Mouse (Mus musculus) intestine, embryonic 14.5 days (tissue): ENCODE measurements around the gene Abi2. TPM values are rescaled to one million over a fixed set of nuclear protein-coding genes. Genes with fewer than 3 reads are reported as not detected.

Experiments
- ATAC-seq: fragments of 200-750 bp; cut with Nextera tagmentation; replicated peaks from 2 replicates; pipeline ENCODE4 v1.8.0; 2017; ENCODE audit warnings: low read depth, moderate number of reproducible peaks, moderate TSS enrichment, moderate library complexity; ENCODE audit not compliant: low FRiP score, low TSS enrichment
- DNase-seq: peaks from one replicate; pipeline ENCODE4 v3.0.0-alpha.2; 2018; ENCODE audit warnings: low spot score
- H3K27ac ChIP-seq: fragments of 300-500 bp; sonication (generic); 2 replicates; pipeline ENCODE4 v1.5.1; 2014; ENCODE audit warnings: low read depth, mild to moderate bottlenecking, control low read depth
- H3K27me3 ChIP-seq: fragments of 300-500 bp; sonication (generic); replicated peaks from 2 replicates; pipeline ENCODE4 v1.6.1; 2014; ENCODE audit warnings: low read length, control low read depth; ENCODE audit not compliant: control insufficient read depth, insufficient read depth
- H3K36me3 ChIP-seq: fragments of 300-500 bp; sonication (generic); 2 replicates; pipeline ENCODE4 v1.6.1; 2014; ENCODE audit warnings: low read length, control low read depth; ENCODE audit not compliant: control insufficient read depth, insufficient read depth
- H3K4me1 ChIP-seq: fragments of 300-500 bp; sonication (generic); replicated peaks from 2 replicates; pipeline ENCODE4 v1.6.1; 2014; ENCODE audit warnings: low read length, control low read depth, mixed read lengths; ENCODE audit not compliant: control insufficient read depth, insufficient read depth
- H3K4me2 ChIP-seq: fragments of 300-500 bp; sonication (generic); 2 replicates; pipeline ENCODE4 v1.6.1; 2014; ENCODE audit warnings: low read length
- H3K4me3 ChIP-seq: fragments of 300-500 bp; sonication (generic); 2 replicates; pipeline ENCODE4 v1.5.1; 2014; ENCODE audit warnings: low read depth, low read length, control low read depth, mixed read lengths
- H3K9ac ChIP-seq: fragments of 300-500 bp; sonication (generic); 2 replicates; pipeline ENCODE4 v1.6.1; 2014; ENCODE audit warnings: mild to moderate bottlenecking, low read length
- H3K9me3 ChIP-seq: fragments of 300-500 bp; sonication (generic); 2 replicates; pipeline ENCODE4 v1.6.1; 2016; ENCODE audit warnings: low read length, control low read depth; ENCODE audit not compliant: control insufficient read depth
- WGBS: fragments of 180-500 bp; shearing (Covaris S2); extraction: QIAGEN DNeasy Blood & Tissue Kit; methylation state at CpG from one replicate; pipeline ENCODE4 v1.1.7; 2014; 5-methylcytosine and 5-hydroxymethylcytosine counted together
- polyA plus RNA-seq: library from polyadenylated mRNA; unstranded; fragments of >200 nt; fragmentation: Nextera tagmentation; extraction: Ambion mirVana; gene quantifications from 2 replicates; pipeline ENCODE4 v1.2.1, GENCODE M21; 2014

Abi2 gene
- 19.4 and 28.0 TPM in 2 replicates for polyA plus RNA-seq

DNA sequence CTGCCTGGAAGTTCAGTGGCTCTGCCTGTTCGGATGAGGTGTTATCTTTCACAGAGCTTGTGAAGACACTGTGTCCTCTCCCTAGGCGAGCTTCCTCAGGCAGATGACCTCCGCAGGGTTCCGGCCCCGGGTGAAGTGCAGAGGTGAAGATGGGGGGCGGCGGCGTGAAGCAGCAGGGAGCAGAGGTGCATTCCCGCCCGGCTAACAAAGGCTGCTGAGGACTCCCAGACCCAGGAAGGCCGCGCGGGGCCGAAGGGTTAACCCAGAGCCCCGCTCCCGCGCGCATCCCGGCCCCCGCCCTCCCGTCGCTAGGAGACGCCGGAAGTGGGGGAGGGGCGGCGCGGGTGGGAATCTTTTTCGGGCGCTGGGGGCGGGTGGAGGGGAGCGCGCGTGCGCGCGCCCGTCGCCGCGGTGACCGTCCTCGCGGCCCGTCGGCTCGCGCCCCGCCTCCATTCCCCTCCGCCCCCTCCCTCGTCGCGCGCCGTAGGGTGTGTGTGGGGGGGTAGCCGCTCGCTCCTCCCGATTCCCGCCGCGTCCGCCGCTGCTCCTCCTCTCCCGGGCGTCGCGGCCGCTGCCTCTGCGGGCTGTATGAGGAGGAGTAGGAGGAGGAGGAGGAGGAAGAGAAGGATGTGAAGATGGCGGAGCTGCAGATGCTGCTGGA, at the start of gene Abi2:
Gene Abi2, plus strand, starts transcription at position 452 of the 661 bp plus-strand sequence.
- peak; percentile 94 for ATAC-seq

DNA sequence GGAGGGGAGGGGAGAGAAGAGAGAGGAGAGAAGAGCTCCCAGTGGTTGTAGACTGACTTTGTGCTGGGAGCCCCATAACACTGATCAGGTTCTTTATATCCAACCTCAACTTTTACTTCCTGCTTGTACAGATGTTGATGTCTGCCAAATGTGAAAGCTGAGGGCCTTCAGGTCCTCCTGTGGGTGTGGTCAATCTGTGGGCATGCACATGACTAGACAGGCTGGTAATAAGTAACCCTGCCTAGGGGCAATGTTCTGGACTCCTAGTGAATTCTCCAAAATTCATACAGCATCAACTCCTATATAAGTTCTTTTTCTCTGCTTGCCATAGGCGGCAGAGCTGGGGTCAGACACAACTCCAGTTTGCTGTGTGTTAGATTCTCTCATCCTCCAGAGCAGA, 47.8 kb upstream of the Abi2 start:
- ATAC-seq, result no peak
- no peak overlapping the region for H3K27ac ChIP-seq
- H3K9ac ChIP-seq, result no peak overlapping the region
- DNase-seq, result no peak
- H3K4me2 ChIP-seq, result no peak overlapping the region
- H3K4me1 ChIP-seq, result no peaks in the 10 kb centered on the region
- H3K27me3 ChIP-seq, result no peaks in the 10 kb centered on the region
- peaks cover 20% of the 10 kb centered on the region for H3K36me3 ChIP-seq
- WGBS, result 90% methylated on average over 1 of the region's 1 CpGs
- H3K4me3 ChIP-seq, result no peak overlapping the region
- H3K9me3 ChIP-seq, result no peaks in the 10 kb centered on the region

More for the DNA sequence above, at the start of gene Abi2:
- no peaks in the 10 kb centered on the region for H3K9me3 ChIP-seq
- H3K27me3 ChIP-seq, result no peaks in the 10 kb centered on the region
- H3K27ac ChIP-seq, result peak within 1 kb of the TSS; percentile 93
- 0% methylated on average over 46 of the region's 69 CpGs for WGBS
- peaks cover 4% of the 10 kb centered on the region for H3K4me1 ChIP-seq
- peak within 1 kb of the TSS; percentile 74 for H3K4me2 ChIP-seq
- H3K36me3 ChIP-seq, result no peaks in the 10 kb centered on the region
- peak within 1 kb of the TSS; percentile 94 for H3K4me3 ChIP-seq
- H3K9ac ChIP-seq, result peak within 1 kb of the TSS; percentile 86
- DNase-seq, result peak; percentile 96

DNA sequence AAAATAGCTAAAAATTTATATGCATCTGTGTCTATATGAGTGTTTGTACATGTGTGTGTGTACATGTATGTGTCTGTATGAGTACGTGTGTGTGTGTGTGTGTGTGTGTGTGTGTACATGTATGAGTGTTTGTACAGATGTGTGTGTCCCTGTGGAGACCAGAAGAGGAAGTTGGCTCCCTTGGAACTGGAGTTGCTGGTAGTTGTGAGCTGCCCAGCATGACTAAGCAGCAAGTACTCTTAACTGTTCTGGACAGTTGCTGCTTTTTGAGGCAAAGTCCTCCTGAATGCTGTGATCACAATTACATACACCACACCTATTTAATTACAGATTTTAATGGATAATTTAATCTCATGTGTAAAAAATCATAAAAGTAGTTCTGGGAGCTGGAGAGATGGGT, 32.9 kb upstream of the Abi2 start:
- no peaks in the 10 kb centered on the region for H3K27me3 ChIP-seq
- no peaks in the 10 kb centered on the region for H3K9me3 ChIP-seq
- H3K4me3 ChIP-seq, result no peak overlapping the region
- H3K27ac ChIP-seq, result no peak overlapping the region
- ATAC-seq, result no peak
- no peak overlapping the region for H3K9ac ChIP-seq
- H3K4me1 ChIP-seq, result no peaks in the 10 kb centered on the region
- DNase-seq, result no peak
- WGBS, result 96% methylated on average over 1 of the region's 1 CpGs
- peaks cover 50% of the 10 kb centered on the region for H3K36me3 ChIP-seq
- H3K4me2 ChIP-seq, result no peak overlapping the region

DNA sequence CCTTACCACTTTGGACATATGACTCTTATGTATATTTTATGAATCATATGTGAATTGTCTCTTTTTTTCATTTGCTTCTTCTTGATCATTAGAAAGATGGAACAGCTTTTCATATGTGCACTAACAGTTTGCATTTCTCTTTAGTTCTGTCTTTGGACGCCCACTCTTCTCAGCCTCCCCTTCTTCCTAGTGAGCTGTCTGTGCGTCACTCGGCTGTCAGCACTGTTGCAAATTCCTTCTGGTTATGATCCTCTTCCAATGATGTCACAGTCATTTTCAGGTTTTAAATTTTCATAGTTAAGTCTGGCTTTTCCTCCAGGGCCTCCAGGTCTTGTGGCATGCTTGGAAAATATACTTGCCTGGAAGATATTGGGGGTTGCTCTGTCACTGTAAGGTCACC, 27.5 kb upstream of the Abi2 start:
- H3K27me3 ChIP-seq, result no peaks in the 10 kb centered on the region
- DNase-seq, result no peak
- H3K4me1 ChIP-seq, result no peaks in the 10 kb centered on the region
- peaks cover 33% of the 10 kb centered on the region for H3K36me3 ChIP-seq
- H3K4me2 ChIP-seq, result no peak overlapping the region
- WGBS, result 93% methylated on average over 3 of the region's 3 CpGs
- H3K27ac ChIP-seq, result no peak overlapping the region
- no peak overlapping the region for H3K9ac ChIP-seq
- no peak overlapping the region for H3K4me3 ChIP-seq
- H3K9me3 ChIP-seq, result no peaks in the 10 kb centered on the region
- ATAC-seq, result no peak

DNA sequence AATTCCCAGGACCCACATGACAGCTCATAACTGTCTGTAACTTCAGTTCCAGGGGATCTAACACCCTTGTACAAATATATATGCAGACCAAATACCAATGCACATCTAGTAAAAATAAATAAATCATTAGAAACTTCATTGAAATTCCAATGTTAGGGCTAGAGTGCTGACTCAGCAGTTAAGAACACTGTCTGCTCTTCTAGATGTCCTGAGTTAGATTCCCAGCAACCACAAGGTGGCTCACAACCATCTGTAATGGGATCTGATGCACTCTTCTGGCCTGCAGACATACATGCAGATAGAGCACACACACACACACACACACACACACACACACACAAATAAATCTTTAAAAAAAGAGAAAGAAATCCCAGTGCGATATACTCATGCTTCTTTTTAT, 4.6 kb upstream of the Abi2 start:
- Histone ChIP-seq H3K4me2 (no peak overlapping the region), H3K4me3 (no peak overlapping the region), H3K9me3 (no peaks in the 10 kb centered on the region), H3K27ac (no peak overlapping the region), H3K27me3 (no peaks in the 10 kb centered on the region), H3K9ac (no peak overlapping the region), H3K36me3 (no peaks in the 10 kb centered on the region), H3K4me1 (no peaks in the 10 kb centered on the region)
- 100% methylated on average over 1 of the region's 1 CpGs for WGBS
- ATAC-seq (no peak), DNase-seq (no peak)

DNA sequence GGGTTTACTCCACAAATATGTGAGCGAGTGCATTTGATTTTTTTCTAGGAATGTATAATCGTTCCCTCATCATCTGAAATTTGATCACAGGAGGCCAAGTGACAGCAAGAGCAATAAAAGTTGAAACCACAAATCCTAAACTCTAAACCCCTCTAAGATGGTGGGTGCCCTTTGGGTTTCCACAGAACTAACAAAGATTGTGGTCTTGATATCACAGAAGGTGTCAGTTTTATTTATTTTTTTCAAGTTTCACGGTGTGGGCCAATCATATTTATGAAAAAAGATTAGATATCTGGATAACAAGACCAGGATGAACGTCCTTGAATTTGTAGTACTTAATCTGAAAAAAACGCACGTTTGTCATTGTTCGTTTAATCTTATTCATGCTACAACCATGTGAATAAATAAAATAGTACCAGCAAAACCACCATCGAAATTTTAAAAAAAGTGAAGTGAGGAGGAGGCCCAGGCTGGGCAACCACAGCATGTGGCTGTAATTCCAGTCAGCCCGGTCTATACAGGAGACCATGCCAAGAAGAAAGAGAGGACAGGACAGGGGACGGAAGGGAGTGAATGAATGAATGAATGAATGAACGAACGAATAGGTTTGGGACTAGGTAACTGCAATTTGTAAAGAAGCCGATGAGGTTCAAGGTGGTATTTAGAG, 785 bp upstream of the Abi2 start:
- Histone ChIP-seq H3K27ac (peak overlapping the region; percentile 93), H3K4me1 (peaks cover 4% of the 10 kb centered on the region), H3K9ac (peak overlapping the region; percentile 86), H3K9me3 (no peaks in the 10 kb centered on the region), H3K36me3 (no peaks in the 10 kb centered on the region), H3K27me3 (no peaks in the 10 kb centered on the region), H3K4me3 (peak overlapping the region; percentile 94), H3K4me2 (peak overlapping the region; percentile 74)
- DNase-seq, result no peak
- ATAC-seq, result peak; percentile 38
- 16% methylated on average over 13 of the region's 13 CpGs for WGBS

DNA sequence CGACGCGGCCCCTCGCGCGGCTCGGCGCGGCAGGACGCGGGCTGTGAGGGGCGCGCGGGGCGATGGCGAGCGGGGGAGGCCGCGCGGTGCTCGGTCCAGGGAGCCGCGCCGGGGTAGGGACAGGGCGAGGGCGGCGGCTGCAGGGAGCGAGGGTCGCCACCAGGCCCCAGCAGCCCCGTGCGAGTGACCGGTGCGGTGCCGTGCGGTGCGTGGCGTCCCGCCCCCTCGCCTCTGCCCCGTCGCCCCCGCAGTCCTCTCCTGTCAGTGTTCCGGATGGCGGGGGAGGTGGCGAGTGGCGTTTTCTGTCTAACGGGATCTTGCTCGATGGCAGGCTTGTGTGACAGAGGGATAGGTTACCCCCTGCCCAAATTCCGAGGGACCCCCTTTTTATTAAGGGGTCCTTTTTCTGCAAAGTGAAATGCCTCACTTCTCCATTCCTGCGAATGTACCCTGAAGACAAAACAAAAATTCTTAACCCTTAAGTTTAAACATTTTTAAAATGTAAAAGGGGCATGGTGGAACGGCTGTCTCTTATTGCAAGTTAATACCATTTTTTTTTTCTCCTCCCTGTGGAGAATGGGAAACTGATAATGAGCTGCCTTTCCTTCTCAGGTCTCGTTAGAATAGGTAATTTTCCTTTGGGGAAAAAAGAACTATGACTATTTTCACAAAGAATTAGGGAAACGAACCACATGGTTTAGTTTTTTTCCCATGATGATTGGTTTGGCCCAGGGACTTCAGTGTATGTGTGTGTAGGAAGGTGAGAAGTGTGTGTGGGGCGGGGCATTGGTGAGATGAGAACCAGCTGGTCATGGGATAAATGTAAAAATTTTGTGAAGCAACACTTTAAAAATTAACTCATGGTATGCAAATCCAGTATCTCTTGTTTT, 754 bp downstream of the Abi2 start:
- Histone ChIP-seq H3K4me1 (peaks cover 4% of the 10 kb centered on the region), H3K27ac (peak overlapping the region; percentile 93), H3K36me3 (no peaks in the 10 kb centered on the region), H3K27me3 (no peaks in the 10 kb centered on the region), H3K4me3 (peak overlapping the region; percentile 94), H3K9me3 (no peaks in the 10 kb centered on the region), H3K4me2 (peak overlapping the region; percentile 74), H3K9ac (peak overlapping the region; percentile 86)
- WGBS, result 1% methylated on average over 45 of the region's 54 CpGs
- DNase-seq (no peak), ATAC-seq (peak; percentile 81)

DNA sequence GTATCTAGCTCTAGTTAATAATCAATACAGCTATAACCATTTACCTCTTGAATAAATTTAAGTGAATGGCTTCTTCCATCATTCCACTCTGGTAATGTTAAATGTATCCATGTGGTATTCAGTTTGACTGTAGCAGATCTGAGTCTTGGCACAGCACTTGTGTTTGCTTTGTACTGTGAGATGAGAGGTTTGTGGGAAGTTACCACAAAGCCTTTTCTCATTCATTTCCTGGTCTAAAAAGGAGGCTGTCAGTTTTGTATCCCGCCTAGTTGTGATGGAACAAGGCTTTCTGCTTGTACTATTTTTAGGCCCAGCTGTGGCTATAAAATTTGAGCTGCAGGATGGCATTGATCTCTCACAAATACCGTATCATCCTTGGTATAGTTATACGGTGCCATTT, 7.3 kb downstream of the Abi2 start:
- Histone ChIP-seq H3K27me3 (no peaks in the 10 kb centered on the region), H3K9ac (no peak overlapping the region), H3K27ac (no peak overlapping the region), H3K4me2 (no peak overlapping the region), H3K4me1 (peaks cover 5% of the 10 kb centered on the region), H3K9me3 (no peaks in the 10 kb centered on the region), H3K36me3 (no peaks in the 10 kb centered on the region), H3K4me3 (no peak overlapping the region)
- DNase-seq (no peak), ATAC-seq (no peak)
- 77% methylated on average over 3 of the region's 3 CpGs for WGBS
